Mouse (Mus musculus) midbrain, embryonic 14.5 days (tissue): Measurements from ENCODE around the gene Nars2. TPM values are rescaled to one million over a fixed set of nuclear protein-coding genes. Genes with fewer than 3 reads are reported as not detected.
A peak's percentile ranks its signal among the peaks of the same experiment; 100 is the strongest.

Source experiments
- ATAC-seq: fragments of 200-750 bp; cut with Nextera tagmentation; 2 replicates; pipeline ENCODE4 v1.8.0; 2017; ENCODE audit warnings: moderate number of reproducible peaks, moderate library complexity; ENCODE audit not compliant: low FRiP score, low TSS enrichment
- DNase-seq: peaks from one replicate; pipeline ENCODE4 v3.0.0-alpha.2; 2015
- H3K27ac ChIP-seq: fragments of 300-500 bp; sonication (generic); replicated peaks from 2 replicates; pipeline ENCODE4 v1.5.1; 2014; ENCODE audit warnings: mild to moderate bottlenecking, low read depth, low read length, moderate library complexity
- H3K27me3 ChIP-seq: fragments of 300-500 bp; sonication (generic); 2 replicates; pipeline ENCODE4 v1.6.1; 2014; ENCODE audit warnings: low read length, control low read depth, mixed read lengths; ENCODE audit not compliant: control insufficient read depth, insufficient read depth
- H3K36me3 ChIP-seq: fragments of 300-500 bp; sonication (generic); 2 replicates; pipeline ENCODE4 v1.6.1; 2014; ENCODE audit warnings: low read length, control low read depth; ENCODE audit not compliant: control insufficient read depth, insufficient read depth
- H3K4me1 ChIP-seq: fragments of 300-500 bp; sonication (generic); 2 replicates; pipeline ENCODE4 v1.6.1; 2014; ENCODE audit warnings: mild to moderate bottlenecking, antibody characterized with exemption, low read length, control low read depth; ENCODE audit not compliant: control insufficient read depth, insufficient read depth
- H3K4me2 ChIP-seq: fragments of 300-500 bp; sonication (generic); 2 replicates; pipeline ENCODE4 v1.6.1; 2014; ENCODE audit warnings: mild to moderate bottlenecking, low read length, moderate library complexity
- H3K4me3 ChIP-seq: fragments of 300-500 bp; sonication (generic); replicated peaks from 2 replicates; pipeline ENCODE4 v1.5.1; 2014; ENCODE audit warnings: low read depth, low read length
- H3K9ac ChIP-seq: fragments of 300-500 bp; sonication (generic); replicated peaks from 2 replicates; pipeline ENCODE4 v1.6.1; 2014; ENCODE audit warnings: mild to moderate bottlenecking, low read length, moderate library complexity
- H3K9me3 ChIP-seq: fragments of 300-500 bp; sonication (generic); 2 replicates; pipeline ENCODE4 v1.6.1; 2016; ENCODE audit warnings: low read length, control low read depth, mixed read lengths; ENCODE audit not compliant: control insufficient read depth
- WGBS: fragments of 180-500 bp; shearing (Covaris S2); extraction: QIAGEN DNeasy Blood & Tissue Kit; methylation state at CpG from one replicate; pipeline ENCODE4 v1.1.7; 2014; 5-methylcytosine and 5-hydroxymethylcytosine counted together
- polyA plus RNA-seq: library from polyadenylated mRNA; unstranded; fragments of >200 nt; fragmentation: Nextera tagmentation; extraction: Ambion mirVana; gene quantifications from 2 replicates; pipeline ENCODE4 v1.2.1, GENCODE M21; 2014

Nars2 gene
- polyA plus RNA-seq, 1 experiment from 2014 or later = 18.6 TPM

- Histone ChIP-seq H3K27ac (peak overlapping the region; percentile 81; the same call in 1 of the 2 replicates), H3K4me1 (peaks cover 8% of the 10 kb centered on the region), H3K9ac (peak overlapping the region; percentile 74; the same call in 1 of the 2 replicates), H3K4me3 (peak overlapping the region; percentile 80), H3K9me3 (no peaks in the 10 kb centered on the region), H3K4me2 (peak overlapping the region; percentile 70), H3K36me3 (peaks cover 3% of the 10 kb centered on the region; the same call in 1 of the 2 replicates), H3K27me3 (no peaks in the 10 kb centered on the region)
- DNase-seq (no peak), ATAC-seq (no peak)
- 43% methylated on average over 5 of the region's 5 CpGs for WGBS
These were observed 789 bp downstream of the Nars2 start for GRCm38 (mm10) chr7:96952094-96952493.

- H3K27me3 ChIP-seq = no peaks in the 10 kb centered on the region
- no peak for DNase-seq
- no peaks in the 10 kb centered on the region for H3K9me3 ChIP-seq
- H3K9ac ChIP-seq = no peak overlapping the region
- peaks cover 31% of the 10 kb centered on the region for H3K36me3 ChIP-seq
- H3K4me1 ChIP-seq = no peaks in the 10 kb centered on the region
- no peak overlapping the region for H3K4me3 ChIP-seq
- H3K4me2 ChIP-seq = no peak overlapping the region
- ATAC-seq = no peak
- H3K27ac ChIP-seq = no peak overlapping the region
- WGBS = 98% methylated on average over 5 of the region's 5 CpGs
These were observed 7.9 kb downstream of the Nars2 start for GRCm38 (mm10) chr7:96959168-96959567.

- Histone ChIP-seq H3K9ac (no peak overlapping the region), H3K4me2 (no peak overlapping the region), H3K27me3 (no peaks in the 10 kb centered on the region), H3K4me1 (no peaks in the 10 kb centered on the region), H3K36me3 (no peaks in the 10 kb centered on the region), H3K4me3 (no peak overlapping the region), H3K9me3 (no peaks in the 10 kb centered on the region), H3K27ac (no peak overlapping the region)
- WGBS = 48% methylated on average over 3 of the region's 3 CpGs
- DNase-seq (no peak), ATAC-seq (no peak)
These were observed 15.9 kb downstream of the Nars2 start for GRCm38 (mm10) chr7:96967188-96967587.

- H3K4me2 ChIP-seq = no peak overlapping the region
- no peaks in the 10 kb centered on the region for H3K36me3 ChIP-seq
- 24% methylated on average over 1 of the region's 1 CpGs for WGBS
- no peaks in the 10 kb centered on the region for H3K27me3 ChIP-seq
- H3K4me3 ChIP-seq = no peak overlapping the region
- ATAC-seq (no peak), DNase-seq (peak; percentile 86)
- no peaks in the 10 kb centered on the region for H3K9me3 ChIP-seq
- no peak overlapping the region for H3K27ac ChIP-seq
- no peaks in the 10 kb centered on the region for H3K4me1 ChIP-seq
- H3K9ac ChIP-seq = no peak overlapping the region
These were observed 19.1 kb downstream of the Nars2 start for GRCm38 (mm10) chr7:96970359-96970758.

GRCm38 (mm10) chr7:96971027-96971996 is 20.0 kb downstream of the Nars2 start:
- H3K9ac ChIP-seq = no peak overlapping the region
- H3K36me3 ChIP-seq = no peaks in the 10 kb centered on the region
- no peaks in the 10 kb centered on the region for H3K4me1 ChIP-seq
- ATAC-seq (no peak), DNase-seq (peak; percentile 18)
- H3K4me3 ChIP-seq = no peak overlapping the region
- no peak overlapping the region for H3K4me2 ChIP-seq
- no peak overlapping the region for H3K27ac ChIP-seq
- no peaks in the 10 kb centered on the region for H3K27me3 ChIP-seq
- no peaks in the 10 kb centered on the region for H3K9me3 ChIP-seq
- 77% methylated on average over 21 of the region's 21 CpGs for WGBS

- Histone ChIP-seq H3K36me3 (no peaks in the 10 kb centered on the region), H3K9me3 (no peaks in the 10 kb centered on the region), H3K4me1 (no peaks in the 10 kb centered on the region), H3K27me3 (no peaks in the 10 kb centered on the region), H3K9ac (no peak overlapping the region), H3K27ac (no peak overlapping the region), H3K4me2 (no peak overlapping the region), H3K4me3 (no peak overlapping the region)
- no peak for DNase-seq
- ATAC-seq = no peak
- 80% methylated on average over 8 of the region's 8 CpGs for WGBS
These were observed 21.0 kb downstream of the Nars2 start for GRCm38 (mm10) chr7:96972138-96972904.

GRCm38 (mm10) chr7:96975914-96976313 is 24.6 kb downstream of the Nars2 start:
- Histone ChIP-seq H3K9me3 (no peaks in the 10 kb centered on the region), H3K27me3 (no peaks in the 10 kb centered on the region), H3K4me3 (no peak overlapping the region), H3K4me2 (no peak overlapping the region), H3K27ac (no peak overlapping the region), H3K9ac (no peak overlapping the region), H3K36me3 (no peaks in the 10 kb centered on the region), H3K4me1 (no peaks in the 10 kb centered on the region)
- ATAC-seq (no peak), DNase-seq (no peak)
- WGBS = 91% methylated on average over 5 of the region's 5 CpGs

- no peak overlapping the region for H3K4me3 ChIP-seq
- H3K9ac ChIP-seq = no peak overlapping the region
- H3K36me3 ChIP-seq = no peaks in the 10 kb centered on the region
- H3K4me2 ChIP-seq = no peak overlapping the region
- H3K27me3 ChIP-seq = no peaks in the 10 kb centered on the region
- ATAC-seq (no peak), DNase-seq (no peak)
- H3K9me3 ChIP-seq = no peaks in the 10 kb centered on the region
- H3K27ac ChIP-seq = no peak overlapping the region
- H3K4me1 ChIP-seq = no peaks in the 10 kb centered on the region
- whole genome bisulfite sequencing = 97% methylated on average over 1 of the region's 1 CpGs
These were observed 25.9 kb downstream of the Nars2 start for GRCm38 (mm10) chr7:96977209-96977608.
